Mouse (Mus musculus) myocyte (in vitro differentiated cells): ENCODE results near the gene Wdr46. TPM values are rescaled to one million over a fixed set of nuclear protein-coding genes. Genes with fewer than 3 reads are reported as not detected.
A peak's percentile ranks its signal among the peaks of the same experiment; 100 is the strongest.
"Not testable (repeated sequence)": the region's sequence is repeated elsewhere in the genome, so short reads cannot be mapped to it uniquely, and the experiment has no call there.

Experiments
- H3K27me3 ChIP-seq: one replicate; pipeline ENCODE4 v1.6.1; 2011; ENCODE audit not compliant: control insufficient read depth, insufficient read depth, insufficient read length
- H3K36me3 ChIP-seq: one replicate; pipeline ENCODE4 v1.6.1; 2011; ENCODE audit not compliant: control insufficient read depth, insufficient read depth
- H3K4me2 ChIP-seq: one replicate; pipeline ENCODE4 v1.6.1; 2011; ENCODE audit warnings: low read depth, control low read depth
- H3K4me3 ChIP-seq: one replicate; pipeline ENCODE4 v1.5.1; 2011; ENCODE audit warnings: mild to moderate bottlenecking, control low read depth, moderate library complexity
- H3K79me2 ChIP-seq: one replicate; pipeline ENCODE4 v1.6.1; 2011; ENCODE audit not compliant: control insufficient read depth, insufficient read depth
- H3ac ChIP-seq: one replicate; pipeline ENCODE4 v1.6.1; 2011; ENCODE audit not compliant: control insufficient read depth, insufficient read length
- CEBPB ChIP-seq: IDR thresholded peaks from 2 replicates; pipeline ENCODE4 v1.6.1; 2011; ENCODE audit warnings: mild to moderate bottlenecking, moderate library complexity; ENCODE audit not compliant: poor library complexity, insufficient read depth, severe bottlenecking
- E2F4 ChIP-seq: IDR thresholded peaks from one replicate; pipeline ENCODE4 v1.6.1; 2011; ENCODE audit warnings: mild to moderate bottlenecking, control low read depth, moderate library complexity; ENCODE audit not compliant: insufficient read depth
- MAX ChIP-seq: IDR thresholded peaks from one replicate; pipeline ENCODE4 v1.6.1; 2011; ENCODE audit warnings: low read depth, mild to moderate bottlenecking, control low read depth
- MYOD1 ChIP-seq, 3 experiments: IDR thresholded peaks; one replicate each; pipeline ENCODE4 v1.6.1; 2011; ENCODE audit warnings: control low read depth in 2 of 3, low read depth in 2 of 3, mild to moderate bottlenecking in 2 of 3, moderate library complexity in 1 of 3; ENCODE audit not compliant: insufficient read length in 2 of 3, control insufficient read depth in 1 of 3
- MYOG ChIP-seq, 3 experiments: IDR thresholded peaks; one replicate each; pipeline ENCODE4 v1.6.1; 2011; ENCODE audit warnings: control low read depth in 2 of 3, low read depth in 2 of 3, mild to moderate bottlenecking in 2 of 3; ENCODE audit not compliant: insufficient read length in 2 of 3, control insufficient read depth in 1 of 3, insufficient read depth in 1 of 3
- POLR2A ChIP-seq: IDR thresholded peaks from one replicate; pipeline ENCODE4 v1.6.1; 2011; ENCODE audit warnings: low read depth, mild to moderate bottlenecking, control low read depth, moderate library complexity; ENCODE audit not compliant: insufficient read length
- POLR2AphosphoS2 ChIP-seq: IDR thresholded peaks from one replicate; pipeline ENCODE4 v1.6.1; 2011; ENCODE audit warnings: low read depth, control low read depth; ENCODE audit not compliant: insufficient read length
- REST ChIP-seq: IDR thresholded peaks from one replicate; pipeline ENCODE4 v1.6.1; 2011; ENCODE audit warnings: mild to moderate bottlenecking, control low read depth, moderate library complexity; ENCODE audit not compliant: insufficient read depth, insufficient read length
- SRF ChIP-seq: IDR thresholded peaks from one replicate; pipeline ENCODE4 v1.6.1; 2011; ENCODE audit warnings: low read depth; ENCODE audit not compliant: control insufficient read depth, insufficient read length
- TCF12 ChIP-seq: IDR thresholded peaks from one replicate; pipeline ENCODE4 v1.6.1; 2011; ENCODE audit warnings: mild to moderate bottlenecking, control low read depth; ENCODE audit not compliant: poor library complexity, insufficient read depth, severe bottlenecking
- TCF3 ChIP-seq: IDR thresholded peaks from one replicate; pipeline ENCODE4 v1.6.1; 2011; ENCODE audit warnings: low read depth, control low read depth; ENCODE audit not compliant: insufficient read length
- USF1 ChIP-seq: IDR thresholded peaks from one replicate; pipeline ENCODE4 v1.6.1; 2011; ENCODE audit warnings: low read depth, mild to moderate bottlenecking, control low read depth, moderate library complexity
- polyA plus RNA-seq: library from polyadenylated mRNA; unstranded; fragments of >200 nt; fragmentation: generic; extraction: Trizol; gene quantifications from one replicate; pipeline ENCODE4 v1.2.1, GENCODE M21; 2012; ENCODE audit warnings: missing spikeins

Gene Wdr46
- polyA plus RNA-seq, 1 experiment, result 25.9 TPM

- no peak overlapping the region for H3ac ChIP-seq
- H3K36me3 ChIP-seq, result no peaks in the 10 kb centered on the region
- H3K79me2 ChIP-seq, result no peaks in the 10 kb centered on the region
- no peak overlapping the region for H3K4me2 ChIP-seq
- H3K27me3 ChIP-seq, result peaks cover 18% of the 10 kb centered on the region
- TF ChIP-seq TCF3, result no peak
- TF ChIP-seq REST, result no peak
- TF ChIP-seq MYOD1 (IDR thresholded peaks at IDR 0.05; ENCODE audit: control insufficient read depth in 1 of 3, insufficient read length in 2 of 3, low read depth in 2 of 3), result no peak
- no peak for TF ChIP-seq SRF
- TF ChIP-seq MYOG (IDR thresholded peaks at IDR 0.05; ENCODE audit: control insufficient read depth in 1 of 3, insufficient read depth in 1 of 3, insufficient read length in 2 of 3, low read depth in 2 of 3), result no peak
- TF ChIP-seq E2F4, result no peak
- TF ChIP-seq POLR2A, result no peak
- TF ChIP-seq TCF12, result no peak
- no peak for TF ChIP-seq USF1
- no peak for TF ChIP-seq MAX
- TF ChIP-seq POLR2AphosphoS2, result no peak
- no peak for TF ChIP-seq CEBPB
- no peak overlapping the region for H3K4me3 ChIP-seq
These were observed 39.1 kb downstream of the Wdr46 start for GRCm38 (mm10) chr17:33979512-33980050.

- TF ChIP-seq REST, result no peak
- Histone ChIP-seq H3K4me3 (no peak overlapping the region), H3K36me3 (no peaks in the 10 kb centered on the region), H3K4me2 (no peak overlapping the region), H3K27me3 (peaks cover 14% of the 10 kb centered on the region), H3ac (no peak overlapping the region), H3K79me2 (no peaks in the 10 kb centered on the region)
These were observed 39.9 kb downstream of the Wdr46 start for GRCm38 (mm10) chr17:33980181-33981035.

DNA sequence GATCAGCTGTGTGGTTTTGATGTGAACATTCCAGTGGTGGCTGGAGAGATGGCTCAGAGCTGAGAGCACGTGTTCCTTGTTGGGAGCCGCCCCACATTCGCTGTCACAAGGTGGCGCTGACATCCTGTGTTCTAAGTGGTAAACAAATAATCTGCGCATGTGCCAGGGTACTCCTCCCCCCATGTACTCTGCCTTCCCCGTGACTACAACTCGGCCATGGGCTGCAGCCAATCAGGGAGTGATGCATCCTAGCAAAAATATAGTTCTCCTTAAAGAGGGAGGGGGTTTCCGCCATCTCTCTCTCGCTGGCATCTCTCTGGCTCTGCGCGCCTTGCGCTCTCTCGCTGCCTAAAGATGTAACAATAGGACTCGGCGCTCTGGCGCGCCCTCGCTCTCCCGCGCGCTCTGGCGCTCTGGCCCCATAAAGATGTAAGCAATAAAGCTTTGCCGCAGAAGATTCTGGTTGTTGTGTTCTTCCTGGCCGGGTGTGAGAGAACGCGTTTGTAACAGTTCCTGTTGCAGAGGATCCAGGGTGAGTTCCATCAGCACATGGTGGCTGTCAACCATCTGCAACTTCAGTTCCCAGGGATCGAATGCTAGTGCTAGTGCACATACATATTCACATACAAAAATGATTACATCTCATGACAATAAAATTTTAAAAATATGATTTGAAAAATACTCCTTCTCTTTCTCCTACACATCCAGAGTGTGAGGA lies 40.9 kb downstream of the Wdr46 start:
- not testable (repeated sequence) for H3K4me2 ChIP-seq, H3K4me3 ChIP-seq, H3ac ChIP-seq, H3K36me3 ChIP-seq, H3K79me2 ChIP-seq
- peaks cover 14% of the 10 kb centered on the region for H3K27me3 ChIP-seq

- H3K4me2 ChIP-seq, H3K4me3 ChIP-seq, H3ac ChIP-seq, H3K79me2 ChIP-seq, H3K36me3 ChIP-seq: not testable (repeated sequence)
- H3K27me3 ChIP-seq, result peaks cover 14% of the 10 kb centered on the region
These were observed 41.7 kb downstream of the Wdr46 start for GRCm38 (mm10) chr17:33982136-33982535.

GRCm38 (mm10) chr17:33991788-33992664 lies 51.6 kb downstream of the Wdr46 start:
- H3K4me3 ChIP-seq, result no peak overlapping the region
- H3ac ChIP-seq, result no peak overlapping the region
- TF ChIP-seq USF1 (peak; percentile 90), MYOG (IDR thresholded peaks at IDR 0.05; ENCODE audit: control insufficient read depth in 1 of 3, insufficient read depth in 1 of 3, insufficient read length in 2 of 3, low read depth in 2 of 3) (no peak)
- H3K36me3 ChIP-seq, result no peaks in the 10 kb centered on the region
- peaks cover 8% of the 10 kb centered on the region for H3K27me3 ChIP-seq
- H3K79me2 ChIP-seq, result no peaks in the 10 kb centered on the region
- no peak overlapping the region for H3K4me2 ChIP-seq
